Mouse (Mus musculus) thymus, postnatal 0 days (tissue): ENCODE measurements at regions not wholly inside any gene's neighbourhood (a gene's known extent, or its start where the extent isn't known, plus 50 kb on each side); places are given as distances from the start of the nearest gene placed in this dataset.

ENCODE experiments used
- DNase-seq: peaks from one replicate; pipeline ENCODE4 v3.0.0-alpha.2; 2015; ENCODE audit warnings: low spot score

- DNase-seq: no peak
Measured at GRCm38 (mm10) chr3:157710790-157711381, 144.2 kb downstream of the Ptger3 start.

- DNase-seq: no peak
Measured at GRCm38 (mm10) chr3:157699961-157700360, 133.3 kb downstream of the Ptger3 start.

GRCm38 (mm10) chr3:157698529-157698928 lies 131.8 kb downstream of the Ptger3 start:
- no peak for DNase-seq

GRCm38 (mm10) chr3:157695128-157696075 lies 128.7 kb downstream of the Ptger3 start:
- DNase-seq: no peak
